Mouse (Mus musculus): ENCODE data around the gene Dtx2.

DNA sequence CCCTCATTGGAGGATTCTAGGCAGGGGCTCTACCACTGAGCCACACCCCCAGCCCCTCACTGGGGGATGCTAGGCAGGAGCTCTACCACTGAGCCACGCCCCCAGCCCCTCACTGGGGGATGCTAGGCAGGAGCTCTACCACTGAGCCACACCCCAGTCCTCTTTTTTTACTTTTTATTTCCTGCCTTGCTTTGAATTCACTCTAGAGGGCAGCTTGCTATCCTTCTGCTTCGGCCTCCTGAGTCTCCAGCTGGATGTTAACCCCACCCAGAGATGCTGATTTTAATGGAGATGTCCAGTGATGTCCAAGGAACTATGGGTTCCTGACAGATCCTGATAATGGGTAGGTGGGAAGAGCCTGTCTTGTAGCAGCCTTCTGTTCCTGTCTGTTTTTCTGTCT is 74.8 kb downstream of the Dtx2 start:
- no peak for TF ChIP-seq CTCF (IDR thresholded peaks at IDR 0.05; ENCODE audit: borderline replicate concordance, insufficient read depth, low read depth, low read length)
- TF ChIP-seq POLR2A (IDR thresholded peaks at IDR 0.05; ENCODE audit: borderline replicate concordance, insufficient read depth, low read length) = no peak
